Mouse (Mus musculus) E14TG2a.4 (cell line): ENCODE measurements around the gene Ostc.

Experiments used
- CTCF ChIP-seq: conservative IDR thresholded peaks from 2 replicates; pipeline ENCODE4 v1.5.1; 2014; ENCODE audit warnings: low read length
- NANOG ChIP-seq: IDR thresholded peaks from 2 replicates; pipeline ENCODE4 v1.6.1; 2014; ENCODE audit warnings: borderline replicate concordance, low read length, mixed read lengths
- POU5F1 ChIP-seq: IDR thresholded peaks from 2 replicates; pipeline ENCODE4 v1.6.1; 2014; ENCODE audit warnings: low read length, borderline replicate concordance

- TF ChIP-seq CTCF, result no peak
- TF ChIP-seq POU5F1, result no peak
- TF ChIP-seq NANOG, result no peak
Observed at GRCm38 (mm10) chr3:130718871-130719270, 9.6 kb upstream of the Ostc start.
